Mouse (Mus musculus) ES-E14 (cell line): ENCODE measurements around the gene Fer. TPM values are rescaled to one million over a fixed set of nuclear protein-coding genes. Genes with fewer than 3 reads are reported as not detected.

Source experiments
- DNase-seq: peaks from one replicate; pipeline ENCODE4 v3.0.0-alpha.2; 2013; ENCODE audit warnings: low read depth, low spot score
- H3K27ac ChIP-seq: 2 replicates; pipeline ENCODE4 v1.5.1; 2012; ENCODE audit warnings: low read depth, mild to moderate bottlenecking, low read length, moderate library complexity, mixed read lengths; ENCODE audit not compliant: poor library complexity, insufficient read depth, severe bottlenecking
- H3K36me3 ChIP-seq: 2 replicates; pipeline ENCODE4 v1.6.1; 2012; ENCODE audit warnings: mild to moderate bottlenecking, low read length, moderate library complexity, mixed read lengths; ENCODE audit not compliant: control insufficient read depth, poor library complexity, insufficient read depth, severe bottlenecking
- H3K4me1 ChIP-seq, 2 experiments: fragments of 150-350 bp in 1 of 2; sonication (generic) in 1 of 2; 2 replicates each; pipeline ENCODE4 v1.6.1; 2012; ENCODE audit warnings: low read length in 2 of 2, mild to moderate bottlenecking in 1 of 2, mixed read lengths in 1 of 2; ENCODE audit not compliant: control insufficient read depth in 2 of 2, insufficient read depth in 2 of 2, poor library complexity in 1 of 2
- H3K4me3 ChIP-seq, 2 experiments: fragments of 150-350 bp in 1 of 2; sonication (generic) in 1 of 2; 2 replicates each; pipeline ENCODE4 v1.5.1; 2012; ENCODE audit warnings: low read length in 2 of 2, low read depth in 1 of 2, mild to moderate bottlenecking in 1 of 2, mixed read lengths in 1 of 2; ENCODE audit not compliant: insufficient read depth in 1 of 2, poor library complexity in 1 of 2, severe bottlenecking in 1 of 2
- H3K9ac ChIP-seq: 2 replicates; pipeline ENCODE4 v1.6.1; 2012; ENCODE audit warnings: low read depth, mild to moderate bottlenecking, low read length, mixed read lengths; ENCODE audit not compliant: poor library complexity, insufficient read depth, severe bottlenecking
- H3K9me3 ChIP-seq: fragments of 150-350 bp; sonication (generic); 2 replicates; pipeline ENCODE4 v1.6.1; 2012; ENCODE audit warnings: low read depth, mild to moderate bottlenecking, low read length; ENCODE audit not compliant: control insufficient read depth, insufficient read depth
- CHD2 ChIP-seq: IDR thresholded peaks from 2 replicates; pipeline ENCODE4 v1.6.1; 2014; ENCODE audit warnings: mild to moderate bottlenecking, low read depth, low read length, inconsistent platforms
- HCFC1 ChIP-seq: IDR thresholded peaks from 2 replicates; pipeline ENCODE4 v1.6.1; 2012; ENCODE audit warnings: low read length, inconsistent platforms, borderline replicate concordance; ENCODE audit not compliant: insufficient read depth
- MAFK ChIP-seq: IDR thresholded peaks from 2 replicates; pipeline ENCODE4 v1.6.1; 2014; ENCODE audit warnings: mild to moderate bottlenecking, low read depth, low read length, inconsistent platforms; ENCODE audit not compliant: insufficient read depth
- ZC3H11A ChIP-seq: IDR thresholded peaks from 2 replicates; pipeline ENCODE4 v1.6.1; 2012; ENCODE audit warnings: low read depth, mild to moderate bottlenecking, inconsistent platforms, low read length, borderline replicate concordance
- ZNF384 ChIP-seq: IDR thresholded peaks from 2 replicates; pipeline ENCODE4 v1.6.1; 2012; ENCODE audit warnings: low read depth, low read length, inconsistent platforms
- in situ Hi-C, 2 experiments: fragments of 600-800 bp; cut with MboI; formaldehyde crosslinking; loops; one replicate each; pipeline ENCODE4 v1.15.1; 2025; ENCODE audit warnings: low sequenced_read_pairs in 2 of 2, inconsistent platforms in 1 of 2; ENCODE audit not compliant: unreplicated experiment in 2 of 2
- total RNA-seq: library from RNA; depleted of rRNA; stranded (reverse); fragments of 300-350 nt; gene quantifications from 2 replicates; pipeline ENCODE4 v1.2.3, GENCODE M21; 2012

Gene Fer
- total RNA-seq, 1 experiment, result 14.2 TPM

- Histone ChIP-seq H3K4me1 (peaks cover 5 to 8% of the 10 kb centered on the region in 2 experiments; a peak in 3 of 4 replicates), H3K4me3 (no peak overlapping the region), H3K27ac (no peak overlapping the region), H3K9ac (no peak overlapping the region), H3K36me3 (no peaks in the 10 kb centered on the region), H3K9me3 (no peaks in the 10 kb centered on the region)
- no peak for DNase-seq
- in situ Hi-C loops, result no loop called here
- no peak for TF ChIP-seq ZC3H11A
- no peak for TF ChIP-seq CHD2
- no peak for TF ChIP-seq ZNF384
- no peak; the same call in 1 of the 2 replicates for TF ChIP-seq MAFK
- TF ChIP-seq HCFC1, result no peak
These were observed 235.0 kb downstream of the Fer start for GRCm38 (mm10) chr17:64097788-64098359.

DNA sequence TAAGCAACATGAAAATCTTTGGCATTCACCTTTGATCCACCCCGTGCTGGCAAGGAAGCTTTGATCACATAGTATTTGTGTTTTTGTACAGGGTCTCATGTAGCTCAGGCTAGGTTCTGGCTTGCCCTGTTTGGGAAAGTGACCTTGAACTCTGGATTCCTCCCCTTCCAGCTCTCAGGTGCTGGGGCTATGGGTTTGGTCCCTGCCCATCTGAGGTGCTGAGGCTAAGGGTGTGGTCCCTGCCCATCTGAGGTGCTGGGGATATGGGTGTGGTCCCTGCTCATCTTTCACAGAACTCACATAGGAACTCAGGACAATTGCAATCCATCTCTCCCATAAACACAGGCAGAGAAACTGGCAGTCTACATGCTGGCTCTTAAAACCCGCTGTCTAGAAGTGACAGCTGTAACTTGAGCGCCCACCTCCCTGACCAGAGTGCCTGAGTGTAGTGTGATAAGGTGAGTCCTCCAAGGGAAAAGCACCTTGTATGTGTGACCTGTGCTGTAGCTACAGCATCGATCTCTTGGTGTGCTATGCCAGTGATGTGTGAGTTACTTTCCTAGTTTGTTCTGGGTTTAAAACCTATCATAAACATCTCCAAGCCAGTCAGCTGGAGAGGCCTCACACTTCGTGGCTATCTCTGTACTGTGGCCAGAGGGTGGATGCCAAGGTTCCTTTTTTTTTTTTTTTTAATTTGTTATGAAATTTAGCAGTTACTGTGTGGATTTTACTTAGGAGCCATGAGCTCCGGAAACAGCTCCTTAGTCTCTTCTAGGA, 236.7 kb downstream of the Fer start:
- no peak for DNase-seq
- no peak for TF ChIP-seq CHD2
- no peak for TF ChIP-seq ZC3H11A
- TF ChIP-seq ZNF384, result no peak
- no peak for TF ChIP-seq MAFK
- no peak for TF ChIP-seq HCFC1
- in situ Hi-C loops, result no loop called here
- Histone ChIP-seq H3K27ac (no peak overlapping the region), H3K4me1 (peaks cover 5 to 8% of the 10 kb centered on the region in 2 experiments; a peak in 3 of 4 replicates), H3K9ac (no peak overlapping the region), H3K9me3 (no peaks in the 10 kb centered on the region), H3K4me3 (no peak overlapping the region), H3K36me3 (no peaks in the 10 kb centered on the region)

DNA sequence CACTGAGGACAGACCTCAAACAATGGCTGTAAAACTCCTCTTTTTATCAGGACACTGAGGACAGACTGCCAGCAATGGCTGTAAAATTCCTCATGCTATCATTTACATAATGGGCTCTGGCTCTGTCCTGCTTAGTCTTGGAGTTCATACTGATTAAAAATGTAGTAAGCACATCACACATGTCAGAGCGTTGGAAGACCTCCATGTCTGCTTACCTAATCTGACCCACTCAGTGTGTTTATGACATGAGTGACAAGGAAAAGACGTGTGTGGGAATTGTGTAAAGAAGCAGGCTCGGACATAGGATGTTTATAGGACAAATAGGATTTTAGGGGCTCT, 237.3 kb downstream of the Fer start:
- Histone ChIP-seq H3K9ac (no peak overlapping the region), H3K4me3 (no peak overlapping the region), H3K4me1 (peaks cover 5 to 8% of the 10 kb centered on the region in 2 experiments; a peak in 3 of 4 replicates), H3K9me3 (no peaks in the 10 kb centered on the region), H3K27ac (no peak overlapping the region), H3K36me3 (no peaks in the 10 kb centered on the region)
- no peak for TF ChIP-seq HCFC1
- no peak for TF ChIP-seq ZNF384
- TF ChIP-seq MAFK, result no peak
- no peak for TF ChIP-seq CHD2
- TF ChIP-seq ZC3H11A, result no peak
- DNase-seq, result no peak
- in situ Hi-C loops, result no loop called here

DNA sequence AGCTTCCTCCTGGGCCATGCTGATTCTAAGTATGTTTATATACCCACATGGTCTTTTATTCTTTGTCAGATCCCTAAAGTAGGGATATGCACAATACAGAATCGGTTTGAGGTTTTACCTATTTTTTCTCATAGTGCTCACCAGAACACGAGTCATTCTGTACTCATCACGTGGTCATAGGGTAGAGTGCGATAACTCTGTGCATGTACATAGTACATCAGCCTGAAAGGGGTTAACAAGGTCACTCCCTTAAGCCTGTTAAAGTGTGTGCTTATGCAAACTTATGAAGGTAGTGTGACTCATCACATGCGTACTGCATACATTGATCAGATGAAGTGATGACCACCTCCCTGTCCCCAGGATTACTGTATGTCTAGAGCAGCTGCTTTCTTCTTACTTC, 245.9 kb downstream of the Fer start:
- no peak for DNase-seq
- Histone ChIP-seq H3K4me1 (no peaks in the 10 kb centered on the region), H3K4me3 (no peak overlapping the region), H3K9ac (no peak overlapping the region), H3K36me3 (no peaks in the 10 kb centered on the region), H3K9me3 (no peaks in the 10 kb centered on the region), H3K27ac (no peak overlapping the region)
- no peak for TF ChIP-seq ZNF384
- in situ Hi-C loops, result no loop called here

- H3K9me3 ChIP-seq, result no peaks in the 10 kb centered on the region
- TF ChIP-seq CHD2 (no peak), ZNF384 (no peak), ZC3H11A (no peak), MAFK (no peak), HCFC1 (no peak)
- no peak overlapping the region for H3K4me3 ChIP-seq
- no peak overlapping the region for H3K27ac ChIP-seq
- DNase-seq, result no peak
- H3K9ac ChIP-seq, result no peak overlapping the region
- no peaks in the 10 kb centered on the region for H3K4me1 ChIP-seq
- H3K36me3 ChIP-seq, result no peaks in the 10 kb centered on the region
- in situ Hi-C loops, result no loop called here
These were observed 247.0 kb downstream of the Fer start for GRCm38 (mm10) chr17:64109871-64110270.
